Mouse (Mus musculus) urinary bladder, postnatal 14 days (tissue): ENCODE measurements around the gene Ube2m.
"Not testable (repeated sequence)": the region's sequence is repeated elsewhere in the genome, so short reads cannot be mapped to it uniquely, and the experiment has no call there.

ENCODE experiments used
- DNase-seq: peaks from one replicate; pipeline ENCODE4 v3.0.0; 2021; ENCODE audit warnings: low spot score

Gene Ube2m

DNA sequence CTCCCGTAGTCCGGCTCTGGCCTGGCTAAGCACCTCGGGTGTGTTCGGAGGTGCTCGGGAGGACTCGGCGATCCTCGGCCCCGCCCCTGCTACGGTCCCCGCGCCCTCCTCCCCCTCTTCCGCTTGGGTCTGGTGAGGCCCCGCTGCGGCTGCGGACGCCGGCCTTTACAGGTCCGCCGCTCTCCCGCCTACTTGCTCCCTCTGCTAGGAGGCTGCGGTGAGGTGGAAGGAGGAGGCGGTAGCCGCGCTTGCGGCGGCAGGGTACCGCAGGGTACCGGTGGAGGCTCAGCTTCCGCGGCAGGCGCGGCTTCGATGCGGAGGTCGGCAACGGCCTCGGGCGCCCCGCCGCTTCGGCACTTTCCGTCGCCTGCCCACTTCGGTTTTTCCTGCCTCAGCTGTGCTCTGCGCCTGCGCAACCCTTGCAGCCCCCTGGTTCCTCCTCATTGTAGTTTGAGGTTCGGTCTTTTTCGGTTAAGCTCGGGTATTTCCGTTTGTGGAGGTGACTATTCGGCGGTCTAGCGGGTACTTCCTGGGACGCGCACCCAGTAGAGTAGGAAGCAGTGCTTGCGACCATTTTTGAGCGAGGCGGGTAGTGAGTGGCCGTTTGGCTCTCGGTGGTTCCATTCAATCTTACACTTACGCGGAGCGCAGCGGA lies at the start of gene Ube2m:
TSS of gene Ube2m (minus strand) at position 375 of the 655 bp plus-strand sequence.
- peak; percentile 99 for DNase-seq

DNA sequence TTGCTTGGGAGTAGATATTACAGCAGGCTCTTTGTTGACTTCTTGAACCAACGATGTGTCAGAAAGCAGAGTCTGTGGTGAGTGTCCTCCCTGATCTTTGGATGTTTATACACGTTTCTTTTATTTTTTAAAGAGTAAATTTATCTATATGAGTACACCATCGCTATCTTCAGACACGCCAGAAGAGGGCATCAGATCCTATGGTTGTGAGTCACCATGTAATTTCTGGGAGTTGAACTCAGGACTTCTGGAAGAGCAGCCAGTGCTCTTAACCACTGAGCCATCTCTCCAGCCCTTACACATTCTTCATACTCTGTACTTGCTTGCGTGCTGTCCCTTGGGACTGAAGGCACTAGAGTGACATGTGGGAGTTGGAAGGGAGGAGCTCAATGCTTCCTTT lies 34.2 kb upstream of the Ube2m start:
- no peak for DNase-seq

DNA sequence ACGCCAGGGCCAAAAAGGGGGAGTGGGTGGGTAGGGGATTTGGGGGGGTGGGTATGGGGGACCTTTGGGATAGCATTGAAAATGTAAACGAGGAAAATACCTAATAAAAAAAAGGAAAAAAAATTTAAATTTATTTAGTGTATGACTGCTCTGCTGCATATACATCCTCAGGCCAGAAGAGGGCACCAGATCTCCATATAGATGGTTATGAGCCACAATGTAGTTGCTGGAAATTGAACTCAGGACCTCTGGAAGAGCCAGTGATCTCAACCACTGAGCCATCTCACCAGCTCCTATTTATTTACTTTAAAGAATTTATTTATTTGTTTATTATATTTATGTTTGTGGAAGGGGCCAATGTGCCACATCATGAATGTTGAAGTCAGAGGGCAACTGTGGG lies 25.3 kb upstream of the Ube2m start:
- DNase-seq = not testable (repeated sequence)

DNA sequence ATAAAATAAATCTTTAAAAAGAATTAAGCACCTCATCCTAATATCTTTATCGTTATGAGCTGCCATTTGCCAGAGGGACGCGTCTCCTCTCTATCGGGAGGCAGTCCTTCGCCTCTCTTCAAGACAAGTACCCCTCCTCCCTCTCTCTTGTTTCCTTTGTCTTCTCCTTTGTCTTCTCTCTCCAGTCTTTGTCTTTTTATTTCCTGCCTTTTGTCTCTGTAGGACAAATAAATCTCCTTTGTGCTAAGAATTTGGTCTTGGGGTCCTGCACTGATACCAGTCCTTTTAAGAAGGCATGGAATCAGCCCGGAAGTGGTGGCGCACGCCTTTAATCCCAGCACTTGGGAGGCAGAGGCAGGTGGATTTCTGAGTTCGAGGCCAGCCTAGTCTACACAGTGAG lies 21.5 kb upstream of the Ube2m start:
- DNase-seq = no peak

DNA sequence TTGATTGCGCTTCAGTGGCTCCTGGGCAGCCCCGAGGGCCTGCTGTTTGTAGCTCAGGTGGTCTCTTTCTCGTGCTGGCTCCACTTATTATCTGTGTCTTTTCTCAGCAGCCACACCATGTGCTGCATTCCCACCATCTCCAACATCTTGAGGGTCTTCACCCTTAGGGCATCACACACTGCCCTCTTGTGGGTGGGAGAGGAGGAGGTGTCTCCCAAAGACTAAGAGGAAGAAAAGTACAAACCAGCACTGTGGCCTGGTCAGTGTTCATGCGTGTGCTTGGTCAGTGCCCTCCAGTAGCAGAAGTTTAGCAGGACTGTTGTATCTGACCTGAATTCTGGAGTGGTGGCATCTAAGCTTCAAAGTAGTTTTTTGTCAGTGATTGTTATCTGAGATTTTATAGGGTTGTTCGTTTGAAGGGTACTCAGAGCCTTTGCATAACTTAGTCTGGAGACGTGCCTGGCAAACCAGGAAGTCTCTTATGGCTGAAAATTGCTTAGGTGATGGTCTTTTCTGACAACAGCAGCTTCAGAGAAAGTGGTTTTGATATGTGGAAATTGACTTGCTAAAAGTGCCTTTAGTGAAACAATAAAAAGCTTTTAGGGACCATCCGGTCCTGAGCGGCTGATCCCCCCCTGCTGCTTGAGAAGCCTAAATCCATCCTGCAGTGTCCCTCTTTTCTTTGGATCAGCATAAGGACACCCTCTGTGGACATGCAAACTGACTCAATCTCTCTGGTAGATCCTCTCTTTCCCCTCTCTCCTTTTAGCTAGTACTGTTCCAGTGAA lies 19.0 kb upstream of the Ube2m start:
- DNase-seq = no peak

DNA sequence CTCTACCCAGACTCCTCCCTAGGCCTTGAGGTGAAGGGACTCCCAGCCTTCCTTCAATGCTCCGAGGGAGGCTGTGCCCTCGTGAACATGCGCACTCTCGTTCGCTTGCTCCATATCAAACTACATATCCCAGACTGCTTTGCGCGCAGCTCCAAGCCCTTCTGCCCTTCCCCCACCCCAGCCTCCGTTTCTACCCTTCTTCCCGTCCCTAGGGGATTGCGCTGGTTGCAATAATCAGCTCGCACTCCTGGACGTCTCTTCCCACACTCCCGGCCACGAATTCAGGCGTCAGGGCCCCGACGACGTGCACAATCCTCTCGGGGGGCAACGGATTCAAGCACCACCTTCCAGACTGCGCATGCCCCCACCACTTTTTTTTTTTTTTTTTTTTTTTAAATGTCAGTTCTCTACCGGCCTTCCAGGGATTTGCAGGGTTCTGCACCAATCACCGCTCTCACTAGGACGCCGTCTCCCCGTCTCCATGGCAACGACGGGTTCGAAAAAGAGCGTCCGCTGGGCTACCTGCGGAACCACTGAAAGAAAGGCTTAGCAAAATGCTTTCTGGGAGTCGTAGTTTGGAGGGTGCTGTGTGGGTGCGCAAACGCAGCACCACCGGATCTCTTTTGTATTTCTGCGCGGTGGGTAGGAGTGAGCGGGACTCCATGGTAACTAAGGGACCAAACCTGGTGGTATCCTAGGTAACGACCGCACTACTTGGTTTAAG lies 16.4 kb upstream of the Ube2m start, which contains the start of gene Mzf1:
TSS of gene Mzf1 (minus strand) at position 478 of the 724 bp plus-strand sequence.
- DNase-seq = peak; percentile 95

DNA sequence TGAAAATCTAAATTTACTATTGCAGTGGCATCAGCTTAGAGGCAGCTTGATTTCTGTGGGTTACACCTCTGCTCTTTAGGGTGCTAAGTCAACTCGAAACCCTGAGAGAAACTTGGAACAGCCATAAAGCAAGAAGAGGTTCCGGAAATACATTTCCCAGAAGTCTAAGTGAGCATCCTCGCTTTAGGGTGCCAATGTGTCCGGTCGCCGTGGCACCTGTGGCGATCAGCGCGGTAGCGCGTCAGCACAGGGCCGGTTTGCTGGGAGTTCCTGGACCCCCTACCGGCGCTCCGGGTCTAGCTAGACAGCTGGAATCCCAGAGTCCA lies 15.8 kb upstream of the Ube2m start:
- no peak for DNase-seq

DNA sequence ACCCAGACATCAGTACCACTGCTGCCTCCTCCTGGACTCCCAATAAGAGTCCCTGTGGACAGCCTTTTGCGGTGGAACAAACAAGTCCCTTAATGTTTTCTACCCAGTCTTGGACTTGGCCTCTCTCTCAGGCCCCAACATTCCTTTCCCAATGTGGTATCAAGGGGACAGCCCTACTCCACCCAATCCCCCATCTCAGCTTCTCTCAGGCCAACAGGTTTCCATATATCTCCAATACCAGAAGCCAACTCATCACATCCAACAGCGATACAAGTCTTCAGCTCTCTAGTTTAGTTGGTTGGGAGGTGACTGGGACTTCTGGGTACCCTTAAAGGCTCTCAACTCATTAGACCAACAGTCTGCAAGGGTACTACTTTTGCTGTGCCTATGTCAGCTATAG lies 15.4 kb upstream of the Ube2m start:
- DNase-seq = no peak

DNA sequence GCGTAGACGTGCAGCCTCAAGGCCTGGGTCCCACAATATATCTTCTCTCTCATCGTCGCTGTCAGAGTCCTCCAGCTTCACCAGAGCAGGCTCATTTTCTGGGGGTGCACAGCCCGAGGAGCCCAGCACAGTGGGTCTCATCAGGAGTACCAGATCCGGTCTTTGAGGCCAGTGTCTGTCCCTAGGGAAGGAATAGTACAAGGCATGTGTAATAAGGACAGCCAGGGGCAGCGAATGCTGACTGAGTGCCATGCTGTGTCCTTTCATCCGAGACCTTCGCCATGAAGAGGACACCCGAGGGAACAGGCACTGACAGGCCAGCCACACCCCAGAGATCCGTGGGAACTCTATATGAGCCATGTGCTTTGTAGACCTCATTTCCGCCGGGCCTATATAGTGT lies 14.9 kb upstream of the Ube2m start:
- no peak for DNase-seq

DNA sequence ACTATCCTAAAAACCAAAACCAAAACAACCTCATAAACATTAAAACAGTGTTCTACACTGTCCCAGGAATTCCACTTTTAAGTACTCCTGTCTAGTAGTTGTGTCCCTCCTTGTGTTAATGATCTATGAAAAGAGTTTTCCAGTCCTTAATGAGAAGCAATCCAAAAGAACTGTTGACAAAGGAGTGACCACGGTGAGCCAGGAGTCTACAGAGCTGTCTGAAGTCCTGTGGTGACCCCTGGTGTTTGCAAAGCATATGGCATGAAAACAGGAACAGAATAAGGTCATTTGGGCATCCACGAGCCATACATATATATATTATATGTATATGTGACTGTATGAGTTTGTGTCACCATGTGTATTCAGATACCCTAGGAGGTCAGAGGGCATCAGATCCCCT lies 8.0 kb upstream of the Ube2m start:
- peak; percentile 69 for DNase-seq

DNA sequence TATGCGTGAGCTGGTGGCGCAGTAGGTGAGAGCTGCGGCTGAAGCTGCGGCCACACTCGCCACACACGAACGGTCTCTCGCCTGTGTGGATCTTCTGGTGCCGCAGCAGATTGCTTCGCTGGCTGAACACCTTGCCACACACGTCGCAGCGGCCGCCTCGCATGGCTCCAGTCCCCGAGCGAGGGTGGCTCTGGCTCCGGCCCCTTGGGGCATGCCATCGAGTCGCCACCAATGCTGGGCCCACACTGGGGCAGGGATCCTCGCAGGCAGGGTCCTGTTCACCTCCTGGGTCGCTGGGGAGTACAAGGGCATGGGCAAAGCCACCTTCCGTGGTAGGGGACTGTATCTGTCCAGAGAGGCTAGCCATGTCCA lies 6.2 kb upstream of the Ube2m start:
- no peak for DNase-seq

DNA sequence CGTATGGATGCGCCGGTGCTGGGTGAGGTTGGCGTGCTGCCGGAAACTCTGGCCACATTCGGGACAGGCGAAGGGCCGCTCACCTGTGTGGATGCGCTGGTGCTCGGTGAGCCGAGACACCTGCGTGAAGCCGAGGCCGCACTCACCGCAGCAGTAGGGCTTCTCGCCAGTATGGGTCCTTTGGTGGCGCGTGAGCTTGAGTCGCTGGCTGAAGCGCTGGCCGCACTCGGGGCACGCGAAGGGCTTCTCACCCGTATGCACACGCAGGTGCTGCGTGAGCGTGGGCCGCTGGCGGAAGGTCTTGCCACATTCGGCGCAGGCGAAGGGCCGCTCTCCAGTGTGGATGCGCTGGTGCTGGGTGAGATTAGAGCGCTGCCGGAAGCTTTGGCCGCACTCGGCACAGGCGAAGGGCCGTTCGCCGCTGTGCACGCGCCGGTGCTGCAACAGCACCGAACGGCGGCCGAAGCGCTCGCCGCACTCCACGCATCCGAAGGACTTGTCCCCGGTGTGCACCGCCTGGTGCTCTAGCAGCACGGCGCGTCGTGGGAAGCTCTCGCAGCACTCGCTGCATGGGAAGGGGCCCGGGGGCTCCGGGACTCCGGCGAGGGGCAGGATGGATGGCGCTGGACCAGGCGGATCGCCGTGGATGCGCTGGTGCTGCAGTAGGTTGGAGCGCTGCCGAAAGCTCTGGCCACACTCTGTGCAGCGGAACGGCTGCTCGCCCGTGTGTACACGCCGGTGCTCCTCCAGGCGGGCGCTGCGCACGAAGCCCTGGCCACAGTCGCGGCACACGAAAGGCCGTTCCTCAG lies 5.6 kb upstream of the Ube2m start:
- DNase-seq = peak; percentile 26

DNA sequence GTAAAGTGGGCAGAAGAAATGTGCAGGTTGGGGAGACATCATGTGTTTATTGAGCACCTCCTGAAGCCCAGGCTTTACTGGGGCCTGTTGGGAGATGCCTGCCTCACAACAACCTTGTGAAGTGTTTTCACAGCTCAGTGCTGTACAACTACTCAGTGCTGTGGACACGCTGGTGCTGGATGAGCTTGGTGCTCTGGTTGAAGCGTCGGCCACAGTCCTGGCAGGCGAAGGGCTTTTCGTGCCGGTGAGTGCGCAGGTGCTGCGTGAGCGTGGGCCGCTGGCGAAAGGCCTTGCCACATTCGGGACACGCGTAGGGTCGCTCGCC lies 5.0 kb upstream of the Ube2m start:
- no peak for DNase-seq

DNA sequence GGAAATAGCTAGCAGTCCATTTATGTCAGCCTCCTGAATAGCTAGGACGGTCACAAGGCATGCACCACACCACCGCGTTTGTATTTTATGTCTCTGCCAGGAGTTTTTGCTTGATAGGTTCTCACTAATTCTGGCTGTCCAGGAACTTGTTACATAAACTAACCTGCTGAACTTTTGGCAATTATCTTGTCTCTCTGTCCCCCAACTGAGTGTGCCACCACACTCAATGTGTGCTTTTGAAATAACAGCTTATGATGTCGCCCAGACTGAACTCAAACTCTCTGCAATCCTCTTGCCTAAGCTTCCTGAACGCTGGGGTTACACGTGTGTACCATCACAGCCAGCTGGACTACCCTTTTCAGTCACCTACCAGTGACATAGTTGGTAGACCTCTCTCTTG lies 4.4 kb upstream of the Ube2m start:
- DNase-seq = no peak

DNA sequence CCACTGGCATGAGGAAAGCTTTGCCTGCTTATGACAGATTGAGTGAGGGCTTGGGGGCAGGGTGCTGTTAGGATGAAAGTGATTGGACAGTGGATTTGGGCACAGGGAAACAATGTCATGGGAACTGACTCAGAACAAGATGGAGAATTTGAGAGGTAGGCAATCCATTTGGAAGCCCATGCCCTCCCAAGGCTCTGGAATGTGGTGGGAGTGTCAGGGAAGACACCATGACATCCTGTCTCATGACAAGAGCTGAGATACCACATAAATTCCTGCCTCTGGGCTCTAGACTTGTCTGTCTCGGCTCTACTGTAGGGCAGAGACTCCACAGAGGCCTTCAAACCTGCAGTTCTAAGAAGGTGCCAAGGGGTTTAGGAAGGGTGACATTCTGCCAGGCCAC lies 3.2 kb upstream of the Ube2m start:
- no peak for DNase-seq

DNA sequence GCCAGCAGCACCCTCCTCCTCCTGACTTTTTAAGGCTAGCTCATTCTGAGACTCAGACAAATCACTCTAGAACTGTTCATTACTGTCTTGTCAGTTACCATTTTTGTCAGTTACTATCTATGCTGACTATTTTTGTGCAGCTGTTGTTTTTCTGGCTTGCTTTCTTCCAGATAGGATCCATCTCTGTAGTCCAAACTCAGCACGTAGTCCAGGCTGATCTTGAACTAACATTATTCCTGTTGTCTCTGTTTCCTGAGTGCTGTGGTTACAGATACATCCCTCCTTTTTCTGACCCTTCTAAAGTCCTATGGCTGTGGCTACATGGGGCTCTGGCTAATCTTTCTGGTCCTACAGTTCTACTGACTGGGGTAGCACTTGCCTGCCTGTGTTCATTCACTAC lies 1.1 kb upstream of the Ube2m start:
- no peak for DNase-seq

DNA sequence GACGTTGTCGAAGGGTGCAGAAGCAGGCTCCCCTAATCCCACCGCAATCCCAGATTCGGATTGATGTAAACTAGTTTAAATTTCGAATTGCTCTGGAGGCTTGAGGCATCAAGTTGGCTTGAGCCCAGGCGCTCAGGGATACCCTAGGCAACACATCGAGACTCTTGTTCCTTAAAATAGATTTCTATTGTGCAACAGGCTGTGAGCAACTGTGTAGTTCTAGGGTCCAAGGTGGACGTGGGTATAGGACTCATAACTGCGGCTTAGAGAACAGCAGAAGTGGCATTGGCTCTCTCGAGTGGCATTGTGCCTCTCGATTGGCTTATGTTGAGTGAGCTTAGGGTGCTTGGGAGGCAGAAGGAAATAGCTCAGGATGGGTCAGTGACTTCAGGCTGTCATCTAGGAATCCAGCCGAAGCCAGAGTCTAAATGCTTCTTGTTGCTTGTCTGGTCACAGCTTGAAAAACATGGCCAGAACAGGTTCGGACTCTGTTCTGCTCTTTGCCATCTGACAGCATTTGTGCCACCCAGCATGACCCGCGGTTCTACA lies 620 bp upstream of the Ube2m start:
- no peak for DNase-seq

DNA sequence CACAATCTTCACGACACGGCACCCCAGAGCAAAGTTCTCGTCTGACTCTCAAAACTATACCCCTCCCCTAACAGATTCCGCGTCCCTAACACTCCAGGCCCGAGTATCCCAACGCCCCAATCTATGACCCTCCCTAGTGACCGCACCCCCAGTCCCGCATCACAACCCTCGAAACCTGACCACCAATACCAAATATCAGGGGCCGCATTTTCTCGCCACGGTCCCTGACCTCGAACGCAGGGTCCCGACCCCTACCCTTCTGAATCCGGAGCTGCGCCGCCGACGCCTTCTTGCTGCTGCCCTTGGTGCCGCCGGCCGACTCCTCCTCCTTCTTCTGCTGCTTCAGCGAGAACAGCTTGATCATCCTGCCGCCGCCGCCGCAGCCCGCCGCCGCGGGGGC lies 709 bp downstream of the Ube2m start:
- no peak for DNase-seq

DNA sequence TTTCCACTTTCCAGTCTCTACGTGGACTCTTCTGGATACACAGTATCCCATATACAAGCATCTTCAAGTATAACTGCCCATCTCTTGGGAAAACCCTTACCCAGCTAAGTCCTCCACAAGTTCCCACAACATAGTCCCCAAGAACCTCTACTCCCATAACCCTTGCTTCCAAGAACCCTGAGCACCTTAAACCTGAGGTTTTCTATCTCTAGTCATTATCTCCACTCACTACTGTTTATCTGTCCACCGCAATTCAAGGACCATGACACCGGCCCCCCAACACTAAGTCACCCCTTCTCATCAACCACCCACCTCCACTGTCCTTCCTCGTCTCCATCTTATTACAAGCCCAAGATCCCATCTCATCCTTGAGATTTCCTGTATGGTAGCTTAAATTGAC lies 1.3 kb downstream of the Ube2m start:
- DNase-seq = no peak

DNA sequence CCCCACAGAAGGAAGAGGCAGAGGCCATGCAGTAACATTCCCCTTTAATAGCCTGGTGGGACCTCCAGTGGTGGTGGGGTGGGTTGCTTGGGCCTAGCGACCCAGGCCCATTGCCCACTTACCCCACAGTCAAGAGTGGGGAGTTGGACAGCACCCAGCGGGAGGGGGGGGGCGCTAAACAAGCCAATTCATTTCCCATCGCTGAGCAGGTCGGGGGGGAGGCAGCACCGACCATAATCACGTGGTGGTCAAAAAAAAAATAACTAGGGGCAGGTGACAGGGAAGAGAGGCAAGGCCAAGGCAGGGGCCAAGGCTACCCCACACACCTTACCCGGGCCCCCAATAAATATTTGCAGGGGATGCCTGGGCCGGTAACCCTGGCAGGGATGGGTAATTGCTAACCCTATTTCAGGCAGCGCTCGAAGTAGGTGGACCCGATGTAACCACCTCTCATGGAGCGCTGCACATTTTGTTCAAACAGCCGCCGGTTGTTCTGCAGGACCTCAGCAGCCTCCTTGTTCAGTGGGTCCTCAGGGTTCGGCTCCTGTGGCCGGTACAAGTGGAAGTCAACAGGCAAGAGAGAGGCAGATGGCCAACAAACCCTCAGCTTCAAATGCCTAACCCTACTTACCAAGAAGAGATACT lies 2.7 kb downstream of the Ube2m start:
- DNase-seq = no peak

DNA sequence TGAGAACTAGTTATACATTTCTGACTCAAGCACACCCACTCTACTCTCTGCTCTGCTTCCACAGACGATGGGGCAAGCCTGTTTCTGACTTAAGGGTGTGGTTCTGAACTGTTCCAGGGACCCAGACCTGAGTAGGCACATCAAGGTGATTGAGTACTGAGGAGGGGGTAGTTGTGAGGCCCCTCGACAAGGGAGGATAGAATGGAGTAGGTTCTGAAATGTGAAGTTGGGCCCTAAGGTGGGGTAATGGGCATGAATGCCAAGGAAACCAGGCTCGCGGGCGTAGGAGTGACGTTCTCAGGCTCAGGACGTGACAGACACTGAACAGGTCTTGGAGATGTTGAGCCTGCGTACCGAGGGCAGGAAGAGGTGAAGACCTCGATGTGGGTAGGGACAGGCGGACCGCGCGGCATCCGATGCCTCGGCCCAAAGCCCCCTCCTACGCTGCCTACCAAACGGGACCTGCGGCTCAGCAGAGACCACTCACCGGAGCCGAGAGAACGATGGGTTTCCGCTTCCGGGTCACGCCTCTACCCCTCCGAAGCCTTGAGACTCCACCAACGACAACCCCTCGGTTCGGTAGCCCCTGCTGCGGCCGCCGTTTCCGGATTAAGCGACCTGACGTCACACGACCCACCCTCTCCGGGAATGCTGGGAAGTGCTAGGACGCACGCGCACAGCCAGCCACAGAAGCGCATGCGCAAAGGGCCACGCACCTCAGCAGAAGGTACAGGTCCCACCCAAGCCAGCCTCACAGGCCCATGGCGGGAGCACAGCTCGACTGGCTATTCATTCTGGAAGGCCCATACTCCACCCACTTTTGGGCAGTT lies 3.7 kb downstream of the Ube2m start, which contains the start of gene Chmp2a:
TSS of gene Chmp2a (minus strand) at position 660 of the 830 bp plus-strand sequence.
- peak; percentile 98 for DNase-seq
